26 mouse cellular contexts compared by ENCODE assay signal in genomic region chr10:47991328-47992044, GRCm38 (mm10).
DNase-seq lines count a peak whose midpoint lies in the region; ATAC-seq and TF ChIP-seq lines count a peak whose summit lies in the region.
"Had no signal": no experiment of that assay in that cellular context is flagged by ENCODE, and none has a peak within 500 bp of the region (broad histone marks: within the 10 kb centered on the region; RNA-seq: fewer than 3 reads in every experiment).

No protein-coding gene starts in this region.

- H3K4me1 ChIP-seq in hindbrain, embryonic 11.5 days (replicated peaks; ENCODE audit: control insufficient read depth, insufficient read depth, low read length): no peaks in the 10 kb centered on the region
- no peaks in the 10 kb centered on the region for H3K4me1 ChIP-seq in hindbrain, embryonic 16.5 days (ENCODE audit: control insufficient read depth, insufficient read depth, low read depth, low read length)
- no peaks in the 10 kb centered on the region for H3K4me1 ChIP-seq in forebrain, embryonic 15.5 days
- H3K4me1 ChIP-seq in stomach, postnatal 0 days (replicated peaks; ENCODE audit: control insufficient read depth, insufficient read depth): no peaks in the 10 kb centered on the region
- H3K4me1 ChIP-seq: embryonic facial prominence, embryonic 13.5 days; heart, embryonic 10.5 days; limb, embryonic 13.5 days; liver, embryonic 13.5 days; neural tube, embryonic 13.5 days; stomach, embryonic 15.5 days had no signal

- H3K27ac ChIP-seq in hindbrain, embryonic 11.5 days (ENCODE audit: low read depth, low read length): no peak overlapping the region
- no peak overlapping the region for H3K27ac ChIP-seq in hindbrain, embryonic 16.5 days (ENCODE audit: low read depth, low read length)
- H3K27ac ChIP-seq in forebrain, embryonic 15.5 days (replicated peaks): no peak overlapping the region
- no peak overlapping the region for H3K27ac ChIP-seq in stomach, postnatal 0 days (replicated peaks)
- H3K27ac ChIP-seq: embryonic facial prominence, embryonic 13.5 days; heart, embryonic 10.5 days; kidney, postnatal 0 days; limb, embryonic 13.5 days; liver, embryonic 13.5 days; neural tube, embryonic 13.5 days; stomach, embryonic 15.5 days had no signal

- no peaks in the 10 kb centered on the region for H3K27me3 ChIP-seq in hindbrain, embryonic 11.5 days (ENCODE audit: control insufficient read depth, insufficient read depth, low read length)
- H3K27me3 ChIP-seq in hindbrain, embryonic 16.5 days (replicated peaks; ENCODE audit: control insufficient read depth, insufficient read depth, low read length): no peaks in the 10 kb centered on the region
- no peaks in the 10 kb centered on the region for H3K27me3 ChIP-seq in forebrain, embryonic 15.5 days
- H3K27me3 ChIP-seq in stomach, postnatal 0 days (ENCODE audit: control insufficient read depth, insufficient read depth, low read length): no peaks in the 10 kb centered on the region
- H3K27me3 ChIP-seq: embryonic facial prominence, embryonic 13.5 days; limb, embryonic 13.5 days; liver, embryonic 13.5 days; neural tube, embryonic 13.5 days; stomach, embryonic 15.5 days had no signal

- ATAC-seq in hindbrain, embryonic 11.5 days (ENCODE audit: low FRiP score): peak; percentile 89
- ATAC-seq in hindbrain, embryonic 16.5 days: no peak
- ATAC-seq in forebrain, embryonic 15.5 days (replicated peaks): 0 out of 2 replicates have a peak, but pooled peaks have one; percentile 51
- ATAC-seq in stomach, postnatal 0 days (ENCODE audit: low FRiP score, low TSS enrichment): no peak
- no peak for ATAC-seq in frontal cortex, adult (ENCODE audit: low TSS enrichment)
- ATAC-seq: CD4-positive, CD25-positive, alpha-beta regulatory T cell, adult 4 months had no signal

- no peak overlapping the region for H3K9ac ChIP-seq in hindbrain, embryonic 11.5 days (ENCODE audit: low read depth, low read length)
- no peak overlapping the region for H3K9ac ChIP-seq in hindbrain, embryonic 16.5 days (ENCODE audit: low read depth, low read length)
- no peak overlapping the region for H3K9ac ChIP-seq in forebrain, embryonic 15.5 days (replicated peaks)
- no peak overlapping the region for H3K9ac ChIP-seq in stomach, postnatal 0 days (ENCODE audit: low read length)
- H3K9ac ChIP-seq: embryonic facial prominence, embryonic 13.5 days; limb, embryonic 13.5 days; liver, embryonic 13.5 days; lung, embryonic 14.5 days; neural tube, embryonic 13.5 days; stomach, embryonic 15.5 days had no signal

- H3K36me3 ChIP-seq in hindbrain, embryonic 11.5 days (ENCODE audit: control insufficient read depth, insufficient read depth, low read length): no peaks in the 10 kb centered on the region
- H3K36me3 ChIP-seq in hindbrain, embryonic 16.5 days (ENCODE audit: control insufficient read depth, insufficient read depth, low read length): no peaks in the 10 kb centered on the region
- no peaks in the 10 kb centered on the region for H3K36me3 ChIP-seq in forebrain, embryonic 15.5 days
- no peaks in the 10 kb centered on the region for H3K36me3 ChIP-seq in stomach, postnatal 0 days (ENCODE audit: control insufficient read depth, insufficient read depth, low read length)
- H3K36me3 ChIP-seq: embryonic facial prominence, embryonic 13.5 days; heart, embryonic 10.5 days; limb, embryonic 13.5 days; liver, embryonic 13.5 days; neural tube, embryonic 13.5 days; stomach, embryonic 15.5 days had no signal

- no peak for TF ChIP-seq CTCF in stomach, postnatal 0 days (IDR thresholded peaks at IDR 0.05; ENCODE audit: low read depth)

- H3K9me3 ChIP-seq in hindbrain, embryonic 11.5 days (ENCODE audit: control insufficient read depth, low read length): no peaks in the 10 kb centered on the region
- no peaks in the 10 kb centered on the region for H3K9me3 ChIP-seq in hindbrain, embryonic 16.5 days (ENCODE audit: control insufficient read depth, low read length)
- H3K9me3 ChIP-seq in forebrain, embryonic 15.5 days: no peaks in the 10 kb centered on the region
- H3K9me3 ChIP-seq in stomach, postnatal 0 days (ENCODE audit: control insufficient read depth, low read length): no peaks in the 10 kb centered on the region
- H3K9me3 ChIP-seq: embryonic facial prominence, embryonic 13.5 days; heart, embryonic 10.5 days; limb, embryonic 13.5 days; liver, embryonic 13.5 days; neural tube, embryonic 13.5 days; stomach, embryonic 15.5 days had no signal

- H3K4me3 ChIP-seq in hindbrain, embryonic 11.5 days (ENCODE audit: low read depth, low read length): no peak overlapping the region
- H3K4me3 ChIP-seq in hindbrain, embryonic 16.5 days (ENCODE audit: low read length): no peak overlapping the region
- H3K4me3 ChIP-seq in forebrain, embryonic 15.5 days: no peak overlapping the region
- H3K4me3 ChIP-seq in stomach, postnatal 0 days (ENCODE audit: low read depth, low read length): no peak overlapping the region
- H3K4me3 ChIP-seq: embryonic facial prominence, embryonic 13.5 days; heart, embryonic 10.5 days; limb, embryonic 13.5 days; liver, embryonic 13.5 days; neural tube, embryonic 13.5 days; stomach, embryonic 15.5 days had no signal

- WGBS in hindbrain, embryonic 11.5 days: 47% methylated on average over 4 of the region's 4 CpGs
- WGBS in hindbrain, embryonic 16.5 days: 26% methylated on average over 4 of the region's 4 CpGs
- 33% methylated on average over 4 of the region's 4 CpGs for WGBS in forebrain, embryonic 15.5 days
- WGBS in stomach, postnatal 0 days: 50% methylated on average over 4 of the region's 4 CpGs

- H3K4me2 ChIP-seq in hindbrain, embryonic 11.5 days (replicated peaks; ENCODE audit: low read depth, low read length): no peak overlapping the region
- no peak overlapping the region for H3K4me2 ChIP-seq in hindbrain, embryonic 16.5 days (ENCODE audit: low read length)
- no peak overlapping the region for H3K4me2 ChIP-seq in forebrain, embryonic 15.5 days (replicated peaks)
- no peak overlapping the region for H3K4me2 ChIP-seq in stomach, postnatal 0 days (replicated peaks; ENCODE audit: low read depth)
- H3K4me2 ChIP-seq: embryonic facial prominence, embryonic 13.5 days; limb, embryonic 13.5 days; liver, embryonic 13.5 days; lung, embryonic 14.5 days; neural tube, embryonic 13.5 days; stomach, embryonic 15.5 days had no signal

- no peak for TF ChIP-seq EP300 in stomach, postnatal 0 days (optimal IDR thresholded peaks at IDR 0.05)

- peak; percentile 21 for DNase-seq in hindbrain, embryonic 11.5 days (ENCODE audit: low spot score)
- DNase-seq in brain, adult 2 months (ENCODE audit: low read depth, low spot score): peak; percentile 3
- peak; percentile 11 for DNase-seq in embryo, embryonic 11 days
- DNase-seq in stomach, postnatal 0 days (ENCODE audit: low spot score): no peak
- DNase-seq in left cerebral cortex, postnatal 4 days: no peak
- DNase-seq: adrenal gland, postnatal 14 days; cerebellum, adult 9-11 months; gastrocnemius, postnatal 10 days; heart, postnatal 4 days; kidney, adult 2 months; liver, embryonic 13.5 days; lung, embryonic 14.5 days; right cerebral cortex, adult 18-20 months; right cerebral cortex, postnatal 4 days; thymus, adult 2 months; thymus, postnatal 4 days had no signal

- intact Hi-C loops in left cerebral cortex, postnatal 4 days (cut with DNase I): no loop called here

Comparison
In these comparisons a context has a peak if more than half of its experiments do, and no peak if none do; other contexts are left out.
1. ATAC-seq: peak in hindbrain, embryonic 11.5 days (single experiment) and forebrain, embryonic 15.5 days (single experiment); none in hindbrain, embryonic 16.5 days (single experiment), stomach, postnatal 0 days (single experiment) and frontal cortex, adult (single experiment).
2. DNase-seq: peak in hindbrain, embryonic 11.5 days (single experiment), brain, adult 2 months (single experiment) and embryo, embryonic 11 days (single experiment); none in stomach, postnatal 0 days (single experiment) and left cerebral cortex, postnatal 4 days (single experiment).